Mouse (Mus musculus) cerebellum, postnatal 14 days (tissue): ENCODE measurements around the gene Ccdc88a.
"Not testable (repeated sequence)": the region's sequence is repeated elsewhere in the genome, so short reads cannot be mapped to it uniquely, and the experiment has no call there.

Experiments
- DNase-seq, 2 experiments: peaks; one replicate each; pipeline ENCODE4 v3.0.0; 2021; ENCODE audit warnings: mixed read lengths in 2 of 2

The Ccdc88a gene

GRCm38 (mm10) chr11:29493135-29493534 is 119.7 kb downstream of the Ccdc88a start:
- no peak for DNase-seq

GRCm38 (mm10) chr11:29496962-29497361 is 123.5 kb downstream of the Ccdc88a start:
- no peak for DNase-seq

GRCm38 (mm10) chr11:29503948-29504893 is 130.8 kb downstream of the Ccdc88a start:
- no peak for DNase-seq

- DNase-seq, result no peak
These were observed 131.6 kb downstream of the Ccdc88a start for GRCm38 (mm10) chr11:29504899-29505625.

GRCm38 (mm10) chr11:29509421-29509820 is 136.0 kb downstream of the Ccdc88a start:
- no peak for DNase-seq

- no peak for DNase-seq
These were observed 139.5 kb downstream of the Ccdc88a start for GRCm38 (mm10) chr11:29512818-29513535.

- no peak for DNase-seq
These were observed 140.8 kb downstream of the Ccdc88a start for GRCm38 (mm10) chr11:29514325-29514681.

GRCm38 (mm10) chr11:29514682-29515412 is 141.4 kb downstream of the Ccdc88a start, which contains the start of gene Prorsd1:
Gene Prorsd1 (minus strand): TSS chr11:29515033.
- peak; percentile 89 to 90 for DNase-seq

GRCm38 (mm10) chr11:29525988-29526794 is 152.7 kb downstream of the Ccdc88a start, which contains the start of gene Mtif2:
Gene Mtif2 (plus strand): TSS chr11:29526408.
- DNase-seq, result peak; percentile 88 to 89

GRCm38 (mm10) chr11:29538201-29538600 is 164.7 kb downstream of the Ccdc88a start:
- no peak for DNase-seq

GRCm38 (mm10) chr11:29544225-29544945 is 170.9 kb downstream of the Ccdc88a start:
- DNase-seq, result no peak

- DNase-seq, result not testable (repeated sequence)
These were observed 171.8 kb downstream of the Ccdc88a start for GRCm38 (mm10) chr11:29545150-29545752.

- not testable (repeated sequence) for DNase-seq
These were observed 172.8 kb downstream of the Ccdc88a start for GRCm38 (mm10) chr11:29546297-29546696.

GRCm38 (mm10) chr11:29546762-29547161 is 173.3 kb downstream of the Ccdc88a start:
- DNase-seq, result no peak

GRCm38 (mm10) chr11:29547249-29547751 is 173.8 kb downstream of the Ccdc88a start:
- DNase-seq, result no peak

GRCm38 (mm10) chr11:29547752-29548503 is 174.5 kb downstream of the Ccdc88a start, which contains the start of the genes Clhc1 and Rps27a:
Gene Clhc1 (plus strand): TSS chr11:29547950.
Gene Rps27a (minus strand): TSS chr11:29548109.
- peak; percentile 96 to 97 for DNase-seq

GRCm38 (mm10) chr11:29548504-29549424 is 175.3 kb downstream of the Ccdc88a start:
- peak in 1 of 2 experiments; percentile 17 for DNase-seq

GRCm38 (mm10) chr11:29549425-29549778 is 175.9 kb downstream of the Ccdc88a start:
- DNase-seq, result no peak
